Mouse (Mus musculus): ENCODE results near the gene Tubb4a. TPM values are rescaled to one million over a fixed set of nuclear protein-coding genes. Genes with fewer than 3 reads are reported as not detected.
A peak's percentile ranks its signal among the peaks of the same experiment; 100 is the strongest.
"Not testable (repeated sequence)": the region's sequence is repeated elsewhere in the genome, so short reads cannot be mapped to it uniquely, and the experiment has no call there.

Tubb4a gene
- polyA plus RNA-seq (2014; fragmentation: Nextera tagmentation; extraction: Ambion mirVana), result 165 and 191 TPM in 2 replicates

DNA sequence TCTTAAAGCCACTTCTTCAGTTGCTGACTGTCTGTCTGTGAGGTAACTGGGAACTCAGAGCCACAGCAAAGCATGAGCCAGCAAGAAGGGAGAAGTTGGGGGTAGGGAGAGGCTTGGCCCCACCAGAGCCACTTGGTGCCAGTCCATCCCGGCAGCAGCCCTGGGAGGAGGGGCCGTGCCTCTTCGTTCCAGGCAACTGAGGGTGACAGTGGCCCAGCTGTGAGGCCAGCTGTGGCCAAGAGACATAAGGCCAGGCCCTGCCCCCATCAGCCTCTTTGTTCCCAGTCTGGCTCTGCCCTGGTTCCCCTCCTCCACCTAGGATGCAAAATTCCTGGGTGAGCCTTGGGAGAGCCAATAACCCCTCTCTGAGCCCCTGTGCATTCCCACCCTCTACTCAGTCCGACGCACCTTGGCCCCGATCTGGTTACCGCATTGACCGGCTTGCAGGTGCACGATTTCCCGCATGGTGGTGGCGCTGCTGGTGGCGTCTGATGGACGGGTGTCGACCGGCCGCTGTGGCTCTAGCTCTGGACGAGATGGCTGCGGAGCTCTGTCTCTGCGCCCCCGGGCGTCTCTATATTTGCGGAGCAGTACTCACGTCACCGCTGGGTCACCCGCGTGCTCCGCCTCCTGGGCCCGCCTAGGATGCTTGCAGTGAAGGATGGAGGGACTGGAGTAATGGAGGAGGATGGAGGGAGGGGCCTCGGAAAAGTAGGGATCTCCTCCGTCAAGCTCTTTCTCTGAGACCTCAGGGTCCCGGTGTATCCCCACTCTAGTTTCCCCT, at the start of gene Tubb4a:
TSS of gene Tubb4a (minus strand) at position 734 of the 784 bp plus-strand sequence.
- H3K9ac ChIP-seq (ENCODE audit: low read depth, low read length), result peak within 1 kb of the TSS; percentile 74
- WGBS, result 1% methylated on average over 31 of the region's 31 CpGs
- peak; percentile 75 for DNase-seq (ENCODE audit: low spot score)

GRCm38 (mm10) chr17:57135635-57136034, 48.1 kb upstream of the Tubb4a start:
- no peaks in the 10 kb centered on the region for H3K9me3 ChIP-seq (ENCODE audit: control insufficient read depth, low read length)
- DNase-seq (ENCODE audit: low spot score) (no peak), ATAC-seq (ENCODE audit: low FRiP score) (no peak)
- 83% methylated on average over 3 of the region's 3 CpGs for WGBS
- H3K9ac ChIP-seq (ENCODE audit: low read depth, low read length), result no peak overlapping the region
- no peak overlapping the region for H3K4me3 ChIP-seq (ENCODE audit: low read depth, low read length)
- H3K4me2 ChIP-seq (replicated peaks; ENCODE audit: low read depth, low read length), result no peak overlapping the region
- H3K4me1 ChIP-seq (replicated peaks; ENCODE audit: control insufficient read depth, insufficient read depth, low read length), result no peaks in the 10 kb centered on the region
- no peaks in the 10 kb centered on the region for H3K36me3 ChIP-seq (ENCODE audit: control insufficient read depth, insufficient read depth, low read length)
- no peaks in the 10 kb centered on the region for H3K27me3 ChIP-seq (ENCODE audit: control insufficient read depth, insufficient read depth, low read length)
- no peak overlapping the region for H3K27ac ChIP-seq (ENCODE audit: low read depth, low read length)

More for the DNA sequence above, at the start of gene Tubb4a:
- Histone ChIP-seq H3K27me3 (ENCODE audit: control insufficient read depth, insufficient read depth, low read length) (0 out of 2 replicates have a peak, but pooled peaks cover 4% of the 10 kb centered on the region), H3K27ac (ENCODE audit: low read depth, low read length) (peak within 1 kb of the TSS; percentile 82), H3K4me2 (replicated peaks; ENCODE audit: low read depth, low read length) (peak within 1 kb of the TSS; percentile 66), H3K9me3 (ENCODE audit: control insufficient read depth, low read length) (no peaks in the 10 kb centered on the region), H3K4me3 (ENCODE audit: low read depth, low read length) (peak within 1 kb of the TSS; percentile 47), H3K36me3 (ENCODE audit: control insufficient read depth, insufficient read depth, low read length) (no peaks in the 10 kb centered on the region), H3K4me1 (replicated peaks; ENCODE audit: control insufficient read depth, insufficient read depth, low read length) (no peaks in the 10 kb centered on the region)
- ATAC-seq (ENCODE audit: low FRiP score), result peak; percentile 93

DNA sequence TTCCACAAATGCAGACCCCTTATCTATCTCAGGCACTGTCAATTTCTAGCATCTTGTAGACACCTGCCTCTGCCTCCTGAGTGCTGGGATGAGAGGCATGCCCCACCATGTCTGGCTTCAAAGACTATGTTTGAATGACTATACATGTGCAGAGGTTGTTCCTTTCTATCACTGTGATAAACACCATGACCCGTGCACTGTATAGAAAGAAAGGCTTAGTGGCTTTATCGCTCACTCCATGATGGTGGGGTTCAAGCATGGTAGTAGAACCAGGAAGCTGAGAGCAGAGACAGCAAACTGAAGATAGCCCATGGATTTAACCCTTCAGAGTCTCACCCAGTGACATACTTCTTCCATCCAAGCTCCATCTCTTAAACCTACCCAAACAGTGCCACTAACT, 47.1 kb upstream of the Tubb4a start:
- H3K9me3 ChIP-seq (ENCODE audit: control insufficient read depth, low read length), result no peaks in the 10 kb centered on the region
- 94% methylated on average over 2 of the region's 2 CpGs for WGBS
- no peak overlapping the region for H3K27ac ChIP-seq (ENCODE audit: low read depth, low read length)
- ATAC-seq (ENCODE audit: low FRiP score) (no peak), DNase-seq (ENCODE audit: low spot score) (no peak)
- no peak overlapping the region for H3K4me2 ChIP-seq (replicated peaks; ENCODE audit: low read depth, low read length)
- H3K36me3 ChIP-seq (ENCODE audit: control insufficient read depth, insufficient read depth, low read length), result no peaks in the 10 kb centered on the region
- no peak overlapping the region for H3K4me3 ChIP-seq (ENCODE audit: low read depth, low read length)
- H3K9ac ChIP-seq (ENCODE audit: low read depth, low read length), result no peak overlapping the region
- no peaks in the 10 kb centered on the region for H3K27me3 ChIP-seq (ENCODE audit: control insufficient read depth, insufficient read depth, low read length)
- no peaks in the 10 kb centered on the region for H3K4me1 ChIP-seq (replicated peaks; ENCODE audit: control insufficient read depth, insufficient read depth, low read length)

GRCm38 (mm10) chr17:57134021-57134420, 46.4 kb upstream of the Tubb4a start:
- H3K4me2 ChIP-seq (replicated peaks; ENCODE audit: low read depth, low read length); H3K9ac ChIP-seq (ENCODE audit: low read depth, low read length); H3K4me3 ChIP-seq (ENCODE audit: low read depth, low read length); H3K9me3 ChIP-seq (ENCODE audit: control insufficient read depth, low read length); H3K36me3 ChIP-seq (ENCODE audit: control insufficient read depth, insufficient read depth, low read length); H3K27ac ChIP-seq (ENCODE audit: low read depth, low read length); DNase-seq (ENCODE audit: low spot score); ATAC-seq (ENCODE audit: low FRiP score); H3K27me3 ChIP-seq (ENCODE audit: control insufficient read depth, insufficient read depth, low read length); H3K4me1 ChIP-seq (replicated peaks; ENCODE audit: control insufficient read depth, insufficient read depth, low read length): not testable (repeated sequence)
- 37% methylated on average over 3 of the region's 3 CpGs for whole genome bisulfite sequencing

GRCm38 (mm10) chr17:57131793-57132192, 44.2 kb upstream of the Tubb4a start:
- WGBS, result 79% methylated on average over 1 of the region's 1 CpGs

DNA sequence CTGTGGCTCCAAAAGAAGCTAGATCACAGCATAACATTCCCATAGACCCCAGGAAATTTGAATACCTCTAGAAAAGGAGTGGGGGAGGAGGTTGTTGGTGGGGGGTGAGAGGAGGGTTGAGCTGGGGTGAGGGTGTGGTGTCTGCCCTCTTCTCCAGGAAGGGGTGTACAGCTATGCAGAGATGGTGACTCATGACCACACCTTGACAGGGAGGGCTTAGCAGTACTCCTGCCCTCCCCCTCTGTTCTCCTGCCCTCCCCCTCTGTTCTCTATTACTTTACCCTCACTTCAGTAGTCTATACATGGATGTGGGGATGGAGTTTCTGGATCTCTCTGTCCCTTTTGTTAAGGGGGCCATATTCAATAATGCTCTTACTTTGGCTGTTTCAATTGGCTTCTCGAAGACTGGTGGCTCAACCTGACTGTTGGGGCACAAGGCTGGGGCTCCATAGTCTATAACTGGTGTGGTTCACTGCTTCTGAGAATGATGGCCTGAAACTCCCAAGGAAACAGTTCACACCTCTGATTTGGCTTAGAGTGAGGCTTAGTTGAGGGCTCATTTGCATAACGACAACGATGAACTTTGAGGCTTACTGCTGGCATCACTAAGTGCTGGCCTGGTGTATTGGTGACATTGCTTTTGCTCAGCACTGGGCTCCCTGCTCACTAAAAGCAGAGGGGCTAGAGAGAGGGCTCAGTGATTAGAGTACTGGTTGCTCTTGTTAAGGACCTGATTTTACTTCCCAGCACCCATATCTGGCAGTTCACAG, 38.5 kb upstream of the Tubb4a start:
- ATAC-seq (ENCODE audit: low FRiP score), result no peak
- no peaks in the 10 kb centered on the region for H3K9me3 ChIP-seq (ENCODE audit: control insufficient read depth, low read length)
- 79% methylated on average over 3 of the region's 3 CpGs for WGBS
- no peak overlapping the region for H3K4me3 ChIP-seq (ENCODE audit: low read depth, low read length)
- H3K4me2 ChIP-seq (replicated peaks; ENCODE audit: low read depth, low read length), result no peak overlapping the region
- no peak overlapping the region for H3K9ac ChIP-seq (ENCODE audit: low read depth, low read length)
- H3K36me3 ChIP-seq (ENCODE audit: control insufficient read depth, insufficient read depth, low read length), result no peaks in the 10 kb centered on the region
- H3K4me1 ChIP-seq (replicated peaks; ENCODE audit: control insufficient read depth, insufficient read depth, low read length), result no peaks in the 10 kb centered on the region
- H3K27ac ChIP-seq (ENCODE audit: low read depth, low read length), result no peak overlapping the region
- no peaks in the 10 kb centered on the region for H3K27me3 ChIP-seq (ENCODE audit: control insufficient read depth, insufficient read depth, low read length)
- DNase-seq (ENCODE audit: low spot score), result no peak

More at GRCm38 (mm10) chr17:57131793-57132192, 44.2 kb upstream of the Tubb4a start:
- H3K36me3 ChIP-seq (ENCODE audit: control insufficient read depth, insufficient read depth, low read length), result no peaks in the 10 kb centered on the region
- ATAC-seq (ENCODE audit: low FRiP score) (no peak), DNase-seq (ENCODE audit: low spot score) (no peak)
- H3K9me3 ChIP-seq (ENCODE audit: control insufficient read depth, low read length), result no peaks in the 10 kb centered on the region
- no peaks in the 10 kb centered on the region for H3K4me1 ChIP-seq (replicated peaks; ENCODE audit: control insufficient read depth, insufficient read depth, low read length)
- H3K27me3 ChIP-seq (ENCODE audit: control insufficient read depth, insufficient read depth, low read length), result no peaks in the 10 kb centered on the region
- no peak overlapping the region for H3K9ac ChIP-seq (ENCODE audit: low read depth, low read length)
- no peak overlapping the region for H3K27ac ChIP-seq (ENCODE audit: low read depth, low read length)
- no peak overlapping the region for H3K4me2 ChIP-seq (replicated peaks; ENCODE audit: low read depth, low read length)
- no peak overlapping the region for H3K4me3 ChIP-seq (ENCODE audit: low read depth, low read length)

GRCm38 (mm10) chr17:57124792-57125191, 37.2 kb upstream of the Tubb4a start:
- no peak for DNase-seq (ENCODE audit: low spot score)
- Histone ChIP-seq H3K4me1 (replicated peaks; ENCODE audit: control insufficient read depth, insufficient read depth, low read length) (no peaks in the 10 kb centered on the region), H3K4me3 (ENCODE audit: low read depth, low read length) (no peak overlapping the region), H3K36me3 (ENCODE audit: control insufficient read depth, insufficient read depth, low read length) (no peaks in the 10 kb centered on the region), H3K9ac (ENCODE audit: low read depth, low read length) (no peak overlapping the region), H3K27me3 (ENCODE audit: control insufficient read depth, insufficient read depth, low read length) (no peaks in the 10 kb centered on the region), H3K27ac (ENCODE audit: low read depth, low read length) (no peak overlapping the region), H3K9me3 (ENCODE audit: control insufficient read depth, low read length) (no peaks in the 10 kb centered on the region), H3K4me2 (replicated peaks; ENCODE audit: low read depth, low read length) (no peak overlapping the region)
- ATAC-seq (ENCODE audit: low FRiP score), result no peak
- WGBS, result 81% methylated on average over 4 of the region's 4 CpGs

DNA sequence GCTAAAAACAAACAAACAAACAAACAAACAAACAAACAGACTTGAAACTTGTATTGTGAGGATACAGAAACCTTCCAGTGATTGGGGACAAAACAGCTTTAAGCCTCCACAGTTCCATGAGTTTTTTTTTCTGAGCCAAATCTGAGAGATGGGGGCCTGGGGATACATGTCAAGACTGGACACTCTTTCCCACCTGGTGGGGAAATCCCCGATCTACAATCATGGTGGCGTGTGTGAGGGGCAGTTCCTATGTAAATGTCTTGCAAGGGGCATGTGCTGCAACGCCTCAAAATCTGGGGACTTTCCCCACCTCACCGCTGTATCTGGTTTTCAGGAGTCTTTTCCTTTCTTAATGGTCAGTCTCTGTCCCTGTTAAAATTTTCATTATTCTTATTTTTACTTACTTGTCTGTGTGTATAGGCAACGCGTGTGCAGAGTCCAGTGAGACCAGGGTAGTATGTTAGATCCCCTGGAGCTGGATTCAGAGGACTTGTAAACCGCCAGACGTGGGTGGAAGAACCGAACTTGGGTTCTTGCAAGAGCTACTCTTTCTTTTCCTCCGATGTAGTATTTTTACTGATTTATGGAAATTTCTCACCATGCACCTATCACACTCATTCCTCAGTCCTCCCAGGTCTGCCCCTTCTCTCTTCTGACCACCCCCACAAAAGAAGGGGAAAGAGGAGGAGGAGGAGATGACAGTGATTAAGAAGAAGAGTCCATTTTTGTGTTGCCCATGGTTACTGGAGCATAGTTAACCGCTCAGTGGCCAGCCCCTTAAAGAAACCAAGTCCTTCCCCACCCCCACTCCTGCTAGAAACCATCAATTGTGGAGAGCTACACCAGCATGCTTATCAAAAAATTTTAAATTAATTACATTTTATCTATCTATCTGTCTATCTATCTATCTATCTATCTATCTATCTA, 35.9 kb upstream of the Tubb4a start:
- DNase-seq (ENCODE audit: low spot score) (no peak), ATAC-seq (ENCODE audit: low FRiP score) (no peak)
- Histone ChIP-seq H3K36me3 (ENCODE audit: control insufficient read depth, insufficient read depth, low read length) (no peaks in the 10 kb centered on the region), H3K4me1 (replicated peaks; ENCODE audit: control insufficient read depth, insufficient read depth, low read length) (no peaks in the 10 kb centered on the region), H3K4me2 (replicated peaks; ENCODE audit: low read depth, low read length) (no peak overlapping the region), H3K27me3 (ENCODE audit: control insufficient read depth, insufficient read depth, low read length) (no peaks in the 10 kb centered on the region), H3K4me3 (ENCODE audit: low read depth, low read length) (no peak overlapping the region), H3K9me3 (ENCODE audit: control insufficient read depth, low read length) (no peaks in the 10 kb centered on the region), H3K27ac (ENCODE audit: low read depth, low read length) (no peak overlapping the region), H3K9ac (ENCODE audit: low read depth, low read length) (no peak overlapping the region)
- 87% methylated on average over 11 of the region's 11 CpGs for WGBS
